Mouse (Mus musculus) intestine, postnatal 0 days (tissue): ENCODE data around the gene Slc38a3. TPM values are rescaled to one million over a fixed set of nuclear protein-coding genes. Genes with fewer than 3 reads are reported as not detected.

Source experiments
- ATAC-seq: fragments of 200-750 bp; cut with Nextera tagmentation; 2 replicates; pipeline ENCODE4 v1.8.0; 2017; ENCODE audit warnings: mild to moderate bottlenecking, moderate TSS enrichment, moderate library complexity
- H3K27ac ChIP-seq: fragments of 300-500 bp; sonication (generic); 2 replicates; pipeline ENCODE4 v1.5.1; 2014; ENCODE audit warnings: mild to moderate bottlenecking, low read depth, low read length, moderate library complexity
- H3K27me3 ChIP-seq: fragments of 300-500 bp; sonication (generic); replicated peaks from 2 replicates; pipeline ENCODE4 v1.6.1; 2014; ENCODE audit warnings: low read length, mixed read lengths; ENCODE audit not compliant: control insufficient read depth, insufficient read depth
- H3K36me3 ChIP-seq: fragments of 300-500 bp; sonication (generic); 2 replicates; pipeline ENCODE4 v1.6.1; 2014; ENCODE audit warnings: mild to moderate bottlenecking, moderate library complexity; ENCODE audit not compliant: control insufficient read depth, insufficient read depth
- H3K4me1 ChIP-seq: fragments of 300-500 bp; sonication (generic); replicated peaks from 2 replicates; pipeline ENCODE4 v1.6.1; 2014; ENCODE audit warnings: antibody characterized with exemption, low read length, mixed read lengths; ENCODE audit not compliant: control insufficient read depth, insufficient read depth
- H3K4me2 ChIP-seq: fragments of 300-500 bp; sonication (generic); replicated peaks from 2 replicates; pipeline ENCODE4 v1.6.1; 2014; ENCODE audit warnings: low read depth, mild to moderate bottlenecking, moderate library complexity
- H3K4me3 ChIP-seq: fragments of 300-500 bp; sonication (generic); 2 replicates; pipeline ENCODE4 v1.5.1; 2014; ENCODE audit warnings: low read depth, low read length
- H3K9ac ChIP-seq: fragments of 300-500 bp; sonication (generic); 2 replicates; pipeline ENCODE4 v1.6.1; 2014; ENCODE audit warnings: mild to moderate bottlenecking, low read depth, low read length
- H3K9me3 ChIP-seq: fragments of 300-500 bp; sonication (generic); 2 replicates; pipeline ENCODE4 v1.6.1; 2016; ENCODE audit warnings: mixed run types; ENCODE audit not compliant: control insufficient read depth
- CTCF ChIP-seq: sonication (generic); IDR thresholded peaks from 2 replicates; pipeline ENCODE4 v1.5.1; 2016; ENCODE audit warnings: low read depth, mild to moderate bottlenecking, control low read depth, antibody characterized with exemption, moderate library complexity
- WGBS: fragments of 180-500 bp; shearing (Covaris S2); extraction: QIAGEN DNeasy Blood & Tissue Kit; methylation state at CpG from one replicate; pipeline ENCODE4 v1.1.7; 2014; 5-methylcytosine and 5-hydroxymethylcytosine counted together
- polyA plus RNA-seq: library from polyadenylated mRNA; unstranded; fragments of >200 nt; fragmentation: Nextera tagmentation; extraction: Ambion mirVana; gene quantifications from 2 replicates; pipeline ENCODE4 v1.2.1, GENCODE M21; 2015

The Slc38a3 gene
- polyA plus RNA-seq, 1 experiment from 2014 or later = 15.5 TPM

GRCm38 (mm10) chr9:107615035-107615434 is 54.3 kb downstream of the Slc38a3 start:
- no peaks in the 10 kb centered on the region for H3K27me3 ChIP-seq
- H3K27ac ChIP-seq = no peak overlapping the region
- no peak overlapping the region for H3K4me3 ChIP-seq
- H3K4me2 ChIP-seq = no peak overlapping the region
- H3K9ac ChIP-seq = no peak overlapping the region
- ATAC-seq = no peak
- H3K36me3 ChIP-seq = peaks cover 52% of the 10 kb centered on the region
- H3K4me1 ChIP-seq = peaks cover 33% of the 10 kb centered on the region
- no peak for TF ChIP-seq CTCF
- 81% methylated on average over 4 of the region's 4 CpGs for WGBS
- H3K9me3 ChIP-seq = no peaks in the 10 kb centered on the region

GRCm38 (mm10) chr9:107612945-107613569 is 56.3 kb downstream of the Slc38a3 start:
- TF ChIP-seq CTCF = peak; percentile 58
- Histone ChIP-seq H3K4me2 (peak overlapping the region; percentile 67), H3K9me3 (no peaks in the 10 kb centered on the region), H3K9ac (no peak overlapping the region; the same call in 1 of the 2 replicates), H3K4me3 (no peak overlapping the region), H3K27ac (peak overlapping the region; percentile 95), H3K27me3 (no peaks in the 10 kb centered on the region), H3K36me3 (peaks cover 42% of the 10 kb centered on the region), H3K4me1 (peaks cover 22% of the 10 kb centered on the region; the same call in 1 of the 2 replicates)
- ATAC-seq = peak; percentile 28
- WGBS = 8% methylated on average over 12 of the region's 12 CpGs

- WGBS = 3% methylated on average over 42 of the region's 48 CpGs
- Histone ChIP-seq H3K9me3 (no peaks in the 10 kb centered on the region), H3K4me1 (peaks cover 25% of the 10 kb centered on the region; the same call in 1 of the 2 replicates), H3K4me3 (peak overlapping the region; percentile 33), H3K27me3 (no peaks in the 10 kb centered on the region), H3K4me2 (peak overlapping the region; percentile 67), H3K9ac (peak overlapping the region; percentile 60), H3K27ac (peak overlapping the region; percentile 95), H3K36me3 (peaks cover 36% of the 10 kb centered on the region)
- peak; percentile 97 for TF ChIP-seq CTCF
- ATAC-seq = peak; percentile 84
Observed at GRCm38 (mm10) chr9:107612191-107612944, 57.0 kb downstream of the Slc38a3 start.

GRCm38 (mm10) chr9:107611456-107612190 is 57.7 kb downstream of the Slc38a3 start:
- H3K9me3 ChIP-seq = no peaks in the 10 kb centered on the region
- peak overlapping the region; percentile 60 for H3K9ac ChIP-seq
- ATAC-seq = no peak
- H3K27me3 ChIP-seq = no peaks in the 10 kb centered on the region
- 67% methylated on average over 6 of the region's 6 CpGs for WGBS
- H3K4me1 ChIP-seq = peaks cover 28% of the 10 kb centered on the region
- peak overlapping the region; percentile 67 for H3K4me2 ChIP-seq
- H3K27ac ChIP-seq = peak overlapping the region; percentile 95
- no peak for TF ChIP-seq CTCF
- H3K4me3 ChIP-seq = no peak overlapping the region
- peaks cover 30% of the 10 kb centered on the region for H3K36me3 ChIP-seq

- ATAC-seq = no peak
- Histone ChIP-seq H3K9ac (no peak overlapping the region), H3K36me3 (peaks cover 9% of the 10 kb centered on the region), H3K9me3 (no peaks in the 10 kb centered on the region), H3K4me3 (no peak overlapping the region), H3K4me2 (peak overlapping the region; percentile 62; the same call in 1 of the 2 replicates), H3K27ac (peak overlapping the region; percentile 54; the same call in 1 of the 2 replicates), H3K4me1 (peaks cover 28% of the 10 kb centered on the region), H3K27me3 (no peaks in the 10 kb centered on the region)
- 76% methylated on average over 4 of the region's 4 CpGs for whole genome bisulfite sequencing
- no peak for TF ChIP-seq CTCF
Observed at GRCm38 (mm10) chr9:107609433-107609830, 59.9 kb downstream of the Slc38a3 start.
